Mouse (Mus musculus): ENCODE results near the gene Vmn2r1. TPM values are rescaled to one million over a fixed set of nuclear protein-coding genes. Genes with fewer than 3 reads are reported as not detected.

The Vmn2r1 gene
- total RNA-seq (2022): under 1 TPM in 3 of 4 experiments, not detected in 1; 0.03 to 0.06 (median 0.06) TPM

- DNase-seq (ENCODE audit: low spot score): no peak
Observed at GRCm38 (mm10) chr3:64081247-64081646, at the start of gene Vmn2r1. Gene Vmn2r1 (plus strand): TSS chr3:64081547.

- no peak for DNase-seq (ENCODE audit: low spot score)
Observed at GRCm38 (mm10) chr3:64038136-64038841, 43.1 kb upstream of the Vmn2r1 start.

- DNase-seq (ENCODE audit: low spot score): peak; percentile 82
Observed at GRCm38 (mm10) chr3:64039818-64040784, 41.2 kb upstream of the Vmn2r1 start.

- DNase-seq (ENCODE audit: low spot score): no peak
Observed at GRCm38 (mm10) chr3:64112707-64113106, 31.4 kb downstream of the Vmn2r1 start.

GRCm38 (mm10) chr3:64113352-64114046 lies 32.2 kb downstream of the Vmn2r1 start:
- DNase-seq (ENCODE audit: low spot score): no peak

- DNase-seq (ENCODE audit: low spot score): no peak
Observed at GRCm38 (mm10) chr3:64141878-64142508, 60.6 kb downstream of the Vmn2r1 start, which contains the start of gene Vmn2r2. Gene Vmn2r2 (minus strand): TSS chr3:64141928.

Other genes with a start within 250 kb of the Vmn2r1 start
- under 1 TPM; 0.05 to 0.23 (median 0.06) TPM for gene Plch1, start 182.1 kb upstream of the Vmn2r1 start, total RNA-seq (2022)
- 10 to 100 TPM; 10.6 to 12.5 (median 11.7) TPM for gene E130311K13Rik, start 152.1 kb upstream of the Vmn2r1 start, total RNA-seq (2022)
- gene Slc33a1, start 116.8 kb upstream of the Vmn2r1 start, total RNA-seq (2022): 10 to 100 TPM; 10.8 to 15.1 (median 13.2) TPM
- 10 to 100 TPM; 24.1 to 32.2 (median 28.0) TPM for gene Gmps, start 105.4 kb upstream of the Vmn2r1 start, total RNA-seq (2022)
- not detected for gene Vmn2r2, start 60.4 kb downstream of the Vmn2r1 start, total RNA-seq (2022)
- not detected for gene Vmn2r3, start 208.2 kb downstream of the Vmn2r1 start, total RNA-seq (2022)

All from heart, adult 8-10 months (tissue).